Mouse (Mus musculus) heart, adult 2 months (tissue): ENCODE measurements around the gene Fam193a.

Experiments
- CTCF ChIP-seq: fragments of 200-600 bp; IDR thresholded peaks from 2 replicates; pipeline ENCODE4 v1.8.1; 2022; ENCODE audit warnings: antibody characterized with exemption, mild to moderate bottlenecking, moderate library complexity
- EP300 ChIP-seq: fragments of 200-500 bp; IDR thresholded peaks from 2 replicates; pipeline ENCODE4 v1.6.1; 2011; ENCODE audit warnings: low read depth, low read length, control low read depth; ENCODE audit not compliant: insufficient read depth
- POLR2A ChIP-seq: fragments of 200-500 bp; IDR thresholded peaks from 2 replicates; pipeline ENCODE4 v1.6.1; 2011; ENCODE audit warnings: mild to moderate bottlenecking, low read depth, low read length, control low read depth; ENCODE audit not compliant: insufficient read depth

DNA sequence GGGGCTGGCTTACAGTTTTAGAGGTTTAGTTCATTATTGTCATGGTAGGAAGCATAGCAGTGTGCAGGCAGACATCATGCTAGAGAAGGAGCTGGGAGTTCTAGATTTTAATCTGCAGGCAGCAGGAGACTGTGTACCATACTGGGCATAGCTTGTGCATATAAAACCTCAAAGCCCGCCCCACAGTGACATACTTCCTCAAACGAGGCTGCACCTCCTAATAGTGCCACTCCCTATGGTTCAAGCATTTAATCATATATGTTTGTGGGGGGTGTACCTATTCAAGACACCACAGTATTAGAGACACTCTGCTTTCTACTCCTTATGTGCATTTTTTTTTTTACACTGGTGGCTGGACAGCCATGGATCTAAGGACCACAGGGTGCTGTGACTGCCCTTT lies 39.6 kb upstream of the Fam193a start:
- no peak for TF ChIP-seq POLR2A
- no peak for TF ChIP-seq CTCF
- TF ChIP-seq EP300, result no peak
